Mouse (Mus musculus) retina, postnatal 7 days (tissue): ENCODE measurements around the gene Map1b.

Experiments used
- DNase-seq: peaks from one replicate; pipeline ENCODE4 v3.0.0-alpha.2; 2012; ENCODE audit warnings: low read depth, low spot score

The Map1b gene

DNA sequence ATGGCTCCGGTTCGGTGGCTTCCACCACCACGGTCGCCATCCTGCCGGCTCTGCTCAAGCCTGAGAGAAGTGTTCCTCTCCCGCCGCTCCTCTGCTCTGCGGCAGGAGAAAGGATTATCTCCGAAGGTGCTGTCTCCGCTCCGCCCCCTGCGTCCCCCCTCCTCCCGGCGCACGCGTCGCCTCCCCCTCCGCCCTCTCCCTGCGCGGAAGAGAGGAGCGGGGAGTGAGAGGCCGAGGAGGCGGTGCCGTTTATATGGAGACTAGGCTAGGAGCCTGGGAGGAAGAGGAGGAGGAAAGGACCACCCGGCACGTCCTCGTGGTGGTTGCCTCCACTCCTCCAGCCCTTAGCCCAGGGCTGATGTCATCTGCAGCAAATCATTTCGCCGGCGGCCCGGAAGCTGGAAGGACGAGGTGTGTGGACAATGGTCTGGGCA is at the start of gene Map1b:
TSS of gene Map1b (minus strand) at position 93 of the 434 bp plus-strand sequence.
- DNase-seq: peak; percentile 78

DNA sequence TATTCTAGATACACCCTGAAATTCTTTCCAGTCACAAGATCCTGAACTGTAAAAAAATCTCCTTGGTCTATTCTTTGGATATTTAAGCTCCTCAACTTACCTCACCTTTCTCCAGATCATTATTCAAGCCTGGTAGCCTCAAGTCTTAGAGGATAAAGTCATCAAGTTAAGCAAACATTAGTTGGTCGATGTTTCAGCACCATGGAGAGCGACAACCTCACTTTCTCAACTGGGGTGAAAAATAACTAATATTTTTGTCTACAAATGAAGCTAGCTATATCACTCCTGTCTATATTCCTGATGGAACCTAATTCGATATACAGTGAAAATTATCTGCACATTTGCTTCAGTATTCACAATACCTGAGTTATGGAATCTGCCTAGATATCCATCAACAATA is 48.0 kb upstream of the Map1b start:
- no peak for DNase-seq

GRCm38 (mm10) chr13:99563021-99563420 is 46.7 kb upstream of the Map1b start:
- no peak for DNase-seq

- no peak for DNase-seq
Measured at GRCm38 (mm10) chr13:99561843-99562550, 45.7 kb upstream of the Map1b start.

DNA sequence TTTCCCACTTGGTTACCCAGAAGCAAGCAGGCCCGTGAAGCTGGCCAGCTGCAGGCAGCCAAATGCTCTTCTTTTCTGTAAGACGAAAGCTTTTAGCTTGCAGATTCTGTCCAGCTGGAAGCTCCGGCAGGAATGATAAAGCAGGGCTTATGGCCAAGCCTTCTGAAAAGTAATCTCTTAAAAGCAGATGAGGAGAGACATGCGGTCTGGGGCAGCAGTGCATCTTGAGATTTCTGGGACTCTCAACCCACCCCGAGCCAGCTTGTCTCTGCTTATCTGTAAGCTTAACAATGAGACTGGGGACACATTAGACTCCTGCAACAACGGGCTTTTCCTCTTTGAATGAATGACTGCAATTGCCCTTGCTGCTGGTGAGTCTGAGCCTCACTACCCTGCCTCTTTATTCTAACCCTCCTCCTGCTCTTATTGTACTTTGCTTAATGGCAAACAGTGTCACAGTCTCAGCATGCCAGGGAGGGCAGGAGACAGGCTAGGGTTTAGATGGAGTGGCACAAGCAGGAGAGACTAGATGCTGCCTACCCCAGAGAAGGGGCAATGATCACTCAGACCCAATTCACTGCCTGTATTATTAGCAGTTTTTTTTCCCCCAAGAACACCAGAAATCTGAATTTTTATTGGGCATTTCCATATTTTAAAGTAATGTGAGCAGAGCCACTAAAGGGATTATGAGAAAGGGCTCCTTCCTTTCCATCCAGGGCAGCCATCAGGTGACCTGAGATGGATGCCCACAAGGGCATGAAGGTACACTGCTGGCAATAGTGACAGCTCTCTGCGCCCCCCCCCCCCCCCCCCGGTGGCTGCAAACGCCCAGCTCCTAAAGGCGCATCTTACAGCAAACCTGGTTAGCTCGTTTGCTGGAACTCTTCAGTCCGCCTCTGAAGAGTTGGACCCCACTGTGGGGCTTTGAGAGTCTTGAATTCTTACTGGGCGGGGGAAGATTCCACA is 44.6 kb upstream of the Map1b start:
- peak; percentile 56 for DNase-seq

DNA sequence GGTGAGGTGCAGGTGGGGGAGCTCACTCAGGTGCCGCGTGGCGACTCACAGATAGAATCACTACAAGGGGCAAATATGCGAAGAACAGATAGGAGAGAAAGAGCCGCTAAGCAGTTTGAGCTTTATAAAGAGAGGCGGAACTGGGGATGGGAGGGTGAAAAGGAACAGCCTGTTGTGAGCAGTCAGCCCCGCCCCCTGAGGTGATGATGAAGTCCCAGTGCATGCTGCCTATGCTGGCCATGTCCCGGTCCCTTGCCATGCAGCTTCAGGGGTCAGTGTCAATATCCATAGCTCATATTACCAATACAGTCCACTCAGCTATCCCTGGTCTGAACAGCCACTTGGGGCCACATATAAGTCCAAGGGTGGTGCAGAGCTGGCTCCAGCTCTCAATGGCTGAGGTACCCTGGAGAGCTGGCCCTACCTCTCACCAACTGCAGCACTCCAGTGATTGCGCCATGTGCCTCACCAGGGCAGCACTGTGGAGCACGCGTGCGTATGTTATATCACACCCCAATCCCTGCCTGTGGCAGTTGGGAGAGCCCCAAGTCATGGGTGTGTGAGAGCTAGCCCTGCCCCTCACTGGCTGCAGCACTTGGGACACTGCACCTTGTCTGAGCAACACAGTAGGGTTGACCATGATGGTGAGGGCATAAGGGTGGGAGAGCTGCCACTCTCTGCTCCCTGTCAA is 42.0 kb upstream of the Map1b start:
- DNase-seq: no peak

- DNase-seq: no peak
Measured at GRCm38 (mm10) chr13:99557813-99558212, 41.5 kb upstream of the Map1b start.

DNA sequence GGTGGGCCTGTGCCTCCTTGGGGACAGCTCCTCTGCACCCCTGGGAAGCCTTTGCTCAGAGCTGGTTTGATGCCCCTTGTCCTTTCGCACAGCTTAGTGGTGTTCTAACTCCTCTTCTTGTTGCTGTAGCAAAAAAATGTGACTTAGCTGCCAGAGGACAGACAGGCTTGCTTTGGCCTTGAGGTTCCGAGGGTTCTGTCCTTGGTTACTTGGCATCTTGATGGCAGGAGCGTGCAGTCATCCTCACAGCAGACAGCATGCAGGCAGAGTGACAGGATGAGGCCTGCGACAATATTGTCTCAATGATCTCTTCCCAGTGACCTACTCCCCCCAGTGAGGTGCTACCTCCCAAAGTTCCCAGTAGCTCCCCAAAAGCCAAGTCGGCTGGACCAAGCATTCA is 41.0 kb upstream of the Map1b start:
- no peak for DNase-seq

GRCm38 (mm10) chr13:99554960-99555359 is 38.6 kb upstream of the Map1b start:
- DNase-seq: no peak

GRCm38 (mm10) chr13:99554466-99554865 is 38.1 kb upstream of the Map1b start:
- DNase-seq: no peak

GRCm38 (mm10) chr13:99552381-99552780 is 36.0 kb upstream of the Map1b start:
- no peak for DNase-seq

GRCm38 (mm10) chr13:99550679-99551369 is 34.5 kb upstream of the Map1b start:
- DNase-seq: peak; percentile 40

DNA sequence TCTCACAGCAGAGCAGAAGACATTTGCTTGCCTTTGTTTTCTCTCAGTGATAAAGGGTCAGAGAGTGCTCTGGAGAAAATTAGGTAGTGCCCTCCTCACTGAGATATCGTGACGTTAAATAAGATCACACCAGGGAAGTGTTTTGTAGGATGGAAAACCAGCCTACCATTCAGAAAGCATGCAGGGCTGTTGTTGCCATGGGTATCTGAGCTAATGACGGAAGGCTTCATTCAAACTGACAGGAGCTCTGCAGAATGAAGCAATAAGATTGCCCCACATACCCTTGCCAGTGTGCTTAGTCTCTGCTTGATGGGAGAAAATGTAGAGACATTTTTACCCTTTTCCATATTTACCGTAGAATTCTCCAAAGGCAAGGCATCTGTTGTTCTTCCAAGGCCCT is 33.7 kb upstream of the Map1b start:
- no peak for DNase-seq

- no peak for DNase-seq
Measured at GRCm38 (mm10) chr13:99549584-99549983, 33.2 kb upstream of the Map1b start.

DNA sequence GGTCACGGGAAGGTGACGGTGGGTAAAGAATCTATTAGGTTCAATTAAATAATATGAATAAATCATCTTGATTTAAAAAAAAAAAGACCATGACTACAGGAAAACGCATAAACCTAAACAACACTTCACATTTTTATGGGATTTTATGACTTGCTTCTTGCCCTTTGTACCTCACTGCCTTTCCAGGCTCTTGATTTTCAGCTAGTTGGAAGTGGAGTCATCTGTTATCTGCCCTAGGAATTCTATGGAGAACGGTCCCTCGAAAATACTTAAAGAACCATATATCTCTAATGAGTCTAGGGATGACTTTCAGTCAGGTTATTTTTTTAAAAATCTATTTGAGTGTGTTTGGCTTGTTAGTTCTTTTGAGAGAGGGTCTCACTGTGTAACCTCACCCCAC is 30.5 kb upstream of the Map1b start:
- DNase-seq: no peak

DNA sequence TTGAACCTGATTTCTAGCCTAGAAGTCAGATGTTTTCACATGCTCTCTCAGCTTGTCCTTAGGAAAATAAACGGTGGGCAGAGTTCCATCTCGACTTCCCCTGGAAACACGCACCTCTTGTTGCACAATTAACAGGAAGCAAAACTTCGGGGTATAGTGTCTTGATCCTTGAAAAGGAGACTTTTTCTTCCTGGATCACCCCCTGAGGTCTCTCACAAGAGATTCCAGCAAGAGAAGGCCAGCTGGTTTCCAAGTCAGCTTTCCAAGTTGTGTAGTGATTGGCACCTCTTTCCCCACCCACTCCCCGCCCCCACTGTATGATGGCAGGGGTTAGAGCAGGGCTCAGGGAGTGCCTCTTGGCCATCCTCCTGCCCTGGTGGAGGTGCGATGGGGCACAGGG is 28.9 kb upstream of the Map1b start:
- no peak for DNase-seq

DNA sequence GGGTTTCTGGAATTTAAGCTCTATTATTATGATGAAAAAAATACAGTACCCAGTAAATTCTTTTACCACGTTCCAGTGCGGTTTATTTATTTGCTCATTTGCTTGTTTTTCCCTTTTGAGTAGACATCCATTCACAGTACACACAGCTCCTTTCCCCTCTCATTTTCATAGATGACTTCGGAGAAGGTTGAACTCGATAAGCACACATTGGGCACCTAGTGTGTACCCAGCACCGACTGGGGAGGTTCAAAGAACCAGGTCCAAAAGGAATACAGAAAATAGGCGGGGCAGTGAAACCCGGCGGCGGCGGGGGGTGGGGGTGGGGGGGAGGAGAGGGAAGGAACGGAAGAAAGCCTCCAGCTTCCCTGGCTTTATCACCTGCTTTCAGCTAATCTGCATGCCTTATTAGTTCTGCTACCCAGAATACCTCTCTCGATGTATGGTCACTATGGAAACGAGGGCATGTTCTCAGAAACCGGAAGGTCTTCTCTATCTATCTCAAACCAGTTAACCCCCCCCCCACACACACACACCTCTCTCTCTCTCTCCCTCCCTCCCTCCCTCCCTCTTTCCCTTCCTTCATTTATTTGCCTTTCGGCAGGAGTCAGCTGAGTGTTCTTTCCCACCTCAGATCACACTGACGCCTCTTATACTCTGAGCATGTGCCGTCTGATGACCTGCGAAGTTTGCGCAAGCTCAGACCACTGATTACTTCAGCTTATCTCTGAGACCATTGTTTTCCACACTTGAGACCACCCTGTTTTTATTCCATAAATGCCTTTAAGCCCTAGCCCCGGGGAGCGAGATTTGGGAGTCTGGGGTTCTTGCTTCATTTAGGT is 25.3 kb upstream of the Map1b start:
- no peak for DNase-seq

DNA sequence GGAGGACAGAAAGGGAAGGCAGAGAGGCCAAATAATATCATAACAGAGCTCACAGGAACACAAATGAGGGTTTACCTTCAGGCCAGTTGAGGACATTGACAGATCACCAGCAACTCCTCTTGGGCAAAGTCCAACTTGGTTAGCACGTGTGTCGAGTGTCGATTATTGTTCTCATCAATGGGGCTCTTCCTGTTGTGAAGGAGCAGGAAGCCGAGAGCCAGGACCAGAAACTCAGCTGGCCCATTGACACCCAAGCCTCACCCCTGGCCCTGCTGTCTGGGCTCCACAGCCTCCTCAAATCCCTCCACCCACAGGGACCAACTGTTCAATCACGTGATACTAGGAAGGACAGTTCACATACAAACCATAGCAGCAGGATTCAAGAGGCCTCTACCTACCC is 22.9 kb upstream of the Map1b start:
- DNase-seq: no peak

GRCm38 (mm10) chr13:99538851-99539250 is 22.5 kb upstream of the Map1b start:
- no peak for DNase-seq

DNA sequence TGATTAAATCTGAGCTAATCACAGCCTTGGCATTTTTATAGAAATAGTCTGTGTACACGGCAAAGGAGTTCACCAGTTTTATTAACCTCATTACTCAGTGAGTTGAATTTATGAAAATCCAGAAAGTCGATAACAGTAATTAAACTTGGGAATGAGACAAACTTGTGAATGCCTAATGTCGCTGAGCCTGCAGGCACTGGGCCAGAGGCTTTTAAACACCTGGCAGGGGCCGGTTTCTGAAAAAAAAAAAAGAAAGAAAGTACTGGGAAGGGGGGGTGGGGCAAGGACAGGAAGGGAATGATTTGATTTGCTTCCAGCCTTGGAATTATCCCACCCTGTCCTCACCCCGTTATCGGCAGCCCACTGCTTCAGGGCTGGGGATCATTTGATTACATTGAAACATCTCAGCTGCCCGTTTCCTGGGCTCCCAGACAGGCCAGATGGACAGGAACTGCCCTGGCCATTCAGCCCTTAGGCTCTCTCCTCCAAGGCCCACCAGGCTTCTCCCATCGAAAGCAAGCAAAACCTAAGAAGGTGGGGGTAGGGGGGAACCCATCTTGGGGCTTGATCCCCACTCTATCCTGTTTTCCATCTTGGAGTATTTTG is 21.7 kb upstream of the Map1b start:
- DNase-seq: no peak
